Mouse (Mus musculus) liver, adult (tissue): ENCODE measurements around the gene Dock8.

Experiments
- GATA4 ChIP-seq: IDR thresholded peaks from 2 replicates; pipeline ENCODE4 v1.6.1; 2014; ENCODE audit warnings: mild to moderate bottlenecking, low read length; ENCODE audit not compliant: insufficient replicate concordance

Dock8 gene

DNA sequence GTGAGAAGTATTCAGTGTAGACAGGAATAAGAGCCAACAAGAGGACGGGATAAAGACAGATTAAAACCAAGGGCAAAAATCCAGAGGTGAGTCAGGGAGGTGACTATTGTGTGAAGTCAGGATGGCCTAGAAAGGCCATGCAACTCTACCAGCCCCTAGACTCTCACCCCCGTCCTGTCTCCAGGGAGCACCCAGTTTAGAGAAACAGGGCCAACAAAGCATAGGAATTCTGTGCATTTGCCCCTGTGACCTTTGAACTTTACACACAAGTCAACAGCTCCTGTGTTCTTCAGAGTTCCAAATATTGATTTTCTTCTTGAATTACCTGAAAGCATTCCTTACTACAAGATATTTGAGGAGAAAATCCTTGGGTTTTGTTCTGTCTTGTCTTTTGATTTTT, 117.6 kb downstream of the Dock8 start:
- no peak for TF ChIP-seq GATA4

DNA sequence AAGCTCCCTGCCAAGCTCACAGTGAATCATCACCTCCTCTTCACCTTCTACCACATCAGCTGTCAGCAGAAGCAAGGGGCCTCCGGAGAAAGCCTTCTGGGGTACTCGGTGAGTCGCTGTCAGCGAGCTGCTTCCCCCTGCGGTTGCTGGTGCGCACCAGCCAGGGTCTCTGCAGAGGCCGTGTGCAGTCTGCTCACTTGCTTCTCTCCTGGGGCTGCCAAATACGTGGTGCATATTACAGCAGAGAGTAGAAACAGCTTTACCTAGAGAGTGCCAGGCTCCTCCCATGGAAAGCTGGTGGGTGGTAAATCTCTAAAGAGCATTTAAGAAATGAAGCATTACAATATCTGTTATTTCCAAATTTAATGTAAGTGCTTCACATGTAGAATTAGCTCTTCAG, 123.1 kb downstream of the Dock8 start:
- TF ChIP-seq GATA4: no peak

DNA sequence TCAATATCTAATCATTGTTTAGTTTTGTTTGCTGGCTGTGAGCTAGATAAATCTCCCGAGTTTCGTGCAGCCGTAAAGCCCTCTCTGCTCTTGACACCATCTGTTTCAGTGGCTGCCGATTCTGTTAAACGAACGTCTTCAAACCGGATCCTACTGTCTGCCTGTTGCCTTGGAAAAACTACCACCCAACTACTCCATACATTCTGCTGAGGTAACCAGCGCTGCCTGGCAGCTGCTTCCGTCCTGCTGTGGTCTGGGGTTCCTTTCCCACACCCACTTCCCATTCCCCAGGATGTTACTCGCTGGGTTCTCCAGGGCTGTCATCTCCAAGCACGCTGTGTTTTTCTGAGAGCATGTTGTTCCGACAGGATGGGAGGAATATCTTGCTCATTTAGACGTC, 123.7 kb downstream of the Dock8 start:
- TF ChIP-seq GATA4: no peak

DNA sequence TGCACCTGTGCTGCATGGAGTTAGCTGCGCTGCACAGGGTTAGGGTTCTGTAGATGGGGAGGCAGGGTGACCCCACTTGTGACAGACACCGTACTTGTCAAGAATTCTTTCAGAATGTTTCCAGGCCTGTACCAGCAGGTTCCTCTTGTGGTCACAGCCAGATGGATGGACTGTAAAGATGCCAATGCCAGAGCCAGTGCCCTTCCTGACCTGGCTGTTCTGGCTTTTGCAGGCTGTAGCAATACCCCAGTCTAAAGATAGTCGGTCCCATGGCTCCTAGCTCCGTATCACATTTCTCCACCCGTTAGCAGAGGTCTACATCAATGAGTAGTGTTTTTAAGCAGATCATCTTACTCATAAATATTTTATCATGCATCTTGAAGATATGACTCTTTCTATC, 124.1 kb downstream of the Dock8 start:
- no peak for TF ChIP-seq GATA4

DNA sequence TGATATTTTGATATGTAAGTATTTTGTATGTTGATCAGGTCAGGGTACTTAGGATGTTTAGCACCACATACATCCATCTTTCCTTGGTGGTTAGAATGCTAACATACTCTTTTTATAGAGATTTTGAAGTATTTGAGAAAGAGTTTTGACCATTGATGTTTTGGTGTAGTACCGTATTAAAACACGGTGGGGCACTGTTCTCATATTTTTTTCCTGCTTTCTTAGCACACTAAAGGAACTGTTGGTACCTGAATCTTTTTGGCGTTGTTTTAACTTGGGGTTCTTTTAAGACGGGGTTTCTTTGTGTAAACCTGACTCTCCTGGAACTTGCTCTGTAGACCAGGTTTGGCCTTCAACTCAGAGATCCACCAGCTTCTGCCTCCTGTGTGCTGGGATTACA, 133.0 kb downstream of the Dock8 start:
- no peak for TF ChIP-seq GATA4

DNA sequence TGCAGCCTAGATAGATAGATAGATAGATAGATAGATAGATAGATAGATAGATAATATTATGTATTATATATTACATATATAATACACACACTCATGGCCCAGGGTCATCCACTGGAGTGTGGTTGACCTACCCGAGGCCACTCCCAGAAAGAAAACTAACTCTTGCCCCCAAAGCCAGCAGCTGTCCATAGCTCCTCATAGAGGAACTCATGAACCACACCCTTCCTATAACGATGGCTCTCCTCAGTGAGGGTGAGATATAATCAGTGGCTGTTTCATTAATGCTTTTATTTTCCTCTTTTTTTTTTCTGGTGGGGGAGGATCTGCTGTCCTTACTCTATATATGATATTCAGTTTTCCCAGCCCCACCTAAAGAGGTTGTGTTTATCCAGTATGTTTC, 134.6 kb downstream of the Dock8 start:
- no peak for TF ChIP-seq GATA4

DNA sequence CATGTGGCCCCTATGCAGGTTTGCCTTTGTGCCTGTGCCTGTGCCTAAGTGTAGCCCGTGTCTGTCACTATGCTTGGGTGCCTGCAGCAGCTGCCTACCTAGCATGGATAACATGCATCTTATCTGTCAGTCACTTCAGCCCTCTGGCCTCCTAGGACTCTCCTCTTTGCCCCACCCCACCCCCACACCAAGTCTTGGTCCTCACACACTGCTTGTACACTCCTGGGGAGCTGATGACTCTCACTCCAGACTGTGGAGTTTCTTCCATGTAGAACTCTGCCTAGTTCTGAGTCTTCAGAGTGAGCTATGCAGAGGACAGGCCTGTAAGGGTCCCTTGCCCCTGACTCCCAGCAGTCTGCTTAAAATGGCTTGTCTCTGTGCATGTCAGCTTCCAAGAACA, 136.8 kb downstream of the Dock8 start:
- no peak for TF ChIP-seq GATA4

DNA sequence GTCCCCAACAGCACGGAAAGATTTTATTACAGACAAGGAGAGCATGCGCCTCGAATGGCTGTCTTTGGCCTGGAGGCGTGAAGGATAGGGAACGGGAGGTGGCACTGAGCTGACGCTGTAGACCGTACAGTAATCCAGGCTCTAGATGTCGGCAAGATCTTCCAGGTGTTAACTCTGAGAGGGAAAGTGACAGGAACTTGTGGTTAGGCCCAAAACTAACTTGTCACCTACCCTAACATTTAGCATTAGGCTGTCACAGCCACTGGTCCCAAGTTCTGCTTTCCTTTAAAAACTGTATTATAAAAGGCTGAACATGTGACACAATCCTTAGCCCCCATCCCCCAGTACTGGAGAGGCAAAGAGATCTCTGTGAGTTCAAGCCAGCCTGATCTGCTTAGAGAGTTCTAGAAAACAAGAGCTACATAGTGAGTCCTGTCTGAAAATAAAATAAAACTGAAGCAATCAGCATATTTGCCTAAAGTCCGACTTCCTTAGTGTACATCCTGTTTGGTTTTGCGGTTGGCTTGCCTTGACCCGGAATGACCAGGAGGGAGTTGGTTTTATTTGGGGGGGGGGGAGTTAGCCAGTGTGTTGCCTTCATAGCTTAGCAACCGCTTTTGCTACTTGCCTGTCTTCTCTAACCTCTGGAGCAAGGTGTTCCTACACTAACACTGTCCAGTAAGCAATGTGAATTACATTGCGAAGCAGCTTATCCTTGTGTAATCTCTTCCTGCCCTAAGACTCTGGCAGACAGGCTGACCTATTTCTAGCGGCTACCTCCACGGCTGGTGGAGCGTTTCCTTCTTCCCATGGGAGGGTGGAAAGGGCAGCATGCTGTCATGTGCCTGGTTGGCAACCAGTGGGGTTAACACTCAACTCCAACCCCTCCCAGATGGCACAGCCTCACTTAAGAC, 138.8 kb downstream of the Dock8 start:
- no peak; the same call in 1 of the 2 replicates for TF ChIP-seq GATA4

DNA sequence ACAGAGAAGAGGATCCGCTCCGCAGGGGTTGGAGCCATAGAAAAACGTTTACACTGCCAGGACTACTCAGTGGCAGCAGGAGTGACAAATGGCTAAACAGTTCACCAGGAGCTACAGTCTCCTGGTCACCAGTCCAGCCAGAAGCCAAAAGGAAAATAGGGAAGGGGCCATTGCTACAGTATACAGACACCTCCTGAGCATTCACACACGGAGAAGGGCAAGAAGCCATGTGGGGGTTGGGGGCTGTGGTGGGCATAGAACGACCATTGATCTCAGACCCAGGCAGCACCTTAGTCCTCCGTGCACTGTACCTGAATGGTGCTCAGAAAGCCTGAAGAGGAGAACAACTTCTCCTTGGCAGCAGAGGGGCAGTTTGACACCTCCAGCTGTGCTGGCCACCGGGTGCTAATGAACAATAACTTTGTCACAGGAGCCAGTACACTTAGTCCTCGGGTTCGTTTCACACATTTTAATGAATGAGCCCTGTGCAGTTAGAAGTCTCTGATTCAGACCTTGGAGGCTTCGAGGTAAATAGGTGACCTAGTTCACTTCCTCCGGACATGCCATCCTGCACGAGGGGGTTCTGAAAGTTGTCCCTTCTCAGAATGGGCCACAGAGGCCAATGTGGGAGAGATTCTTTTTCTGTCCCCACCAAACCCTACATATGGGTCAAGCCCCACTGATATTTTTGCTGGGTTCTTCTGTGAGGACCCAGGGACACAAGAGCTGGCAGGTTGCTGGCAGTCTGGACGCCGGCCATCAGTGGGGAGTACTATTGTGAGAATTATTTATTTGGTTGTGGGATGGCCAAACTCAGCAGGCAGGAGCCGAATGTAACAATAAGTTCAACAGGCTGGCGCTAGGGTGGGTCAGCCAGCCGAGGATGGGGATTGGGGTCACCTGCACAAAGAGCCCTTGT, 145.0 kb downstream of the Dock8 start:
- TF ChIP-seq GATA4: no peak

DNA sequence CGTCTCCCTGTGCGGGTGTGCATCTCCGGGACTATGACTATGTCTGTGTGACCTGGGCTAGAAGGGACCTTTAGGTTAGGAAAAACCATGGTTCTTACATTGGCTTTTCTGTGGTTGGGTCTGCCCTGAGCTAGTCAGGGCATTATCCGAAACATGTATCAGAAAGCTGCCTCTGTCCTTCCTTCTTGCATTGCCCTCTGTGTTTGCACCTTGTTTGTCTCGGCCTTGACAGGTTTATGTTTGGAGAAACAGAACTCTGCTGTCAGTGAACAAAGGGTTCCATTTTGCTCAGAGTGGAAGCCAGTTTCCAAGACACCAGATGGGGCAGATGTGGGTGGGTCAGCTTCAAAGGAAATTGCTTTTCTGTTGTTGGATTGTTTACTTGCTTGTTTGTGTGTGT, 145.8 kb downstream of the Dock8 start:
- TF ChIP-seq GATA4: no peak

DNA sequence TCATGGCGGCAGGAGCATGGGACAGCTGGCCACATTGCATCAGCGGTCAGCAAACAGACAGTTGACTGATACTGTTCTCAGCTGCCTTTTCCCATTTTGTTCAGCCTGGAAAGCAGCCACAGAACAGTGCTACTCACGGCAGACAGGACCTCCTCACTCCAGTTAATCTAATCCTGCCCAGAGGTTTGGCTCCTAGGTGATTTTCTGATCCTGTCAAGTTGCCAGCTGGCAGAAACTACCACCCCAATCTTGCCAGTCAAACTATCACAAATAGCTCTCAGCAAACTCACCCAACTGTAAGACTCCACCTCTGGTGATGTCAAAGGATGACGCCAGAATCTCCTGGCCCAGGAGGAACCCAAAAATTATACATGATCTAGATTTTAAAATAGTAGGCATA, 146.8 kb downstream of the Dock8 start:
- no peak for TF ChIP-seq GATA4

DNA sequence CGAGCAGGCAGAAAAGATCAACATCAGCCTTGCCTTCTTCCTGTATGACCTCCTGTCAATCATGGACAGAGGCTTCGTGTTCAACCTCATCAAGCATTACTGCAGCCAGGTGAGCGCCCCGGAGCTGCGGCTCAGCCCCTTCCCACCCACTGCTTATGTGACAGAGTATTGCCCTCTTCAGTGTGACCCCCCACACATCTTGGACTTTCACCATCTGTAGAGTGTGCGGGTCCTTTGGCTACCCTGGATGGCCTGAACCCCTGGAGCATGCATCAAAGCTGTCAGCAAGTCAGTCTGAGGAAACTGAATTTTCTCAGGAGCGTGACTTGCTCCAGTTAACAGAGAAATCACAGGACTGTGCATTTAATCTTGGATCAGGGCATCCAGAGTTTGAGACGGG, 150.5 kb downstream of the Dock8 start:
- no peak for TF ChIP-seq GATA4

DNA sequence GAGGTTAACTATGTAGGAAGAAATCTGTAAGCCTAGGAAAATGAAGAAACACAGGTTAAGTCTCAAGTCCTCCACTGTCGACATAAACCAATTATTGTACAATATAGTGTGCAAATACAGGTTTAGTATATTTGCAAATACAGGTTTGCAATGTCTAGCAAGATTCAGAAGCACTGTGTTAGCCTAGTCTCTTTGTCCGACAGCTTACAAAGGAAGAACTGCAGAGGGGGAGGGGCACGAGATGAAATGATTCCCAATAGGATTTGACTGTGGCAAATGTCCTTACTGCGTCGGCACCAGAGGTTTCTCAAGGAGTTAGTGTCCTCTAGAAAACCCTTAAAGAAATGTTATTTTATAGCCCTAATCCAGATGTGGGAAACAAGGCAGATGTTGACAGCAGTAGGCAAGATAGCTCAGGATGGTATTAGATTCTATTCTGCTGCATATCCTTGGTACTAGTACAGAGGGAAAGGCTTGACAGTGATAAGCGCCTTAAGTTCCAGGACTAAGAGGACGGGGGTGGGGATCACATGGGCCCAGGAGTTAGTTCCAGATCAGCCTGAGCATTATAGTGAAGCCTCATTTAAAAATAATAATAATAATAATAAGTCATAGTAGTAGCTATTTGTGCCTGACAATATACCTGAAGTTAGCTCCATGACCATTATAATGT, 155.3 kb downstream of the Dock8 start:
- no peak for TF ChIP-seq GATA4

DNA sequence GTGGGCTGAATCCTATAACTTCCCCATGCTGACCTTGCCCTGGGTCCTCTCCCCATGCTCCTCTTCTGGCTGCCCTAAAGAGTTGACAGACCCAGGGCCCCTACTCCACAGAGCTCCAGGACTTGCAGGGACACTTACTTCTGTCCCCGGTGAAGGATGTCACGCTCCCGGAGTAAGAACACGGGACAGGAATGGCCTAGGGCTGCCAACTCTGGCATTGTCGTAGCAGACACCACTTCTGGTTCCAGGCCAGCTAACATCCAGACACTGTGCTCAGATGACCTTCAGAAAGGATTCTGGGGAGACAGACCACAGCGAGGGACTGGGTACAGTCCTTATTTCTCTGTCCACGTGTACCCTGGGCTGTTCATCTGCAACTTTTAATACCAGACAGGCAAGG, 155.9 kb downstream of the Dock8 start:
- no peak for TF ChIP-seq GATA4

DNA sequence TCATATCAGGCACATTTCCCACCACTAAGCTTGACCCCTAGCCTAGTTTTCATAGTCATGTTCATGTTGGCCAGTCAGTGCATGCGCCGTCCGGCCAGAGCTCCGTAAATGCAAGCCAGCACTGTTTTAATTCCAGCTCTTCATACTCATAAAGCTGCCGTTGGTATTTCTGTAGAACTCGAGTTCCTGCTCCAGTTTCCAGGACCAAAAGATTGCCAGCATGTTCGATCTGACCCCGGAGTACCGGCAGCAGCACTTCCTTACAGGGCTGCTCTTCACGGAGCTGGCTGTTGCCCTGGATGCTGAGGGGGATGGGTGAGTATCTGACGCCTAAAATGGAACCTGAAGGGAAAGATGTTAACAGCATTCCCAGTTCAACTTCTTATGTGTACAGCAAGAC, 156.4 kb downstream of the Dock8 start:
- TF ChIP-seq GATA4: no peak
